Mouse (Mus musculus): ENCODE data around the gene Retreg1. TPM values are rescaled to one million over a fixed set of nuclear protein-coding genes. Genes with fewer than 3 reads are reported as not detected.
"Not testable (repeated sequence)": the region's sequence is repeated elsewhere in the genome, so short reads cannot be mapped to it uniquely, and the experiment has no call there.

The Retreg1 gene
- polyA plus RNA-seq, 1 experiment = 12.3 TPM

DNA sequence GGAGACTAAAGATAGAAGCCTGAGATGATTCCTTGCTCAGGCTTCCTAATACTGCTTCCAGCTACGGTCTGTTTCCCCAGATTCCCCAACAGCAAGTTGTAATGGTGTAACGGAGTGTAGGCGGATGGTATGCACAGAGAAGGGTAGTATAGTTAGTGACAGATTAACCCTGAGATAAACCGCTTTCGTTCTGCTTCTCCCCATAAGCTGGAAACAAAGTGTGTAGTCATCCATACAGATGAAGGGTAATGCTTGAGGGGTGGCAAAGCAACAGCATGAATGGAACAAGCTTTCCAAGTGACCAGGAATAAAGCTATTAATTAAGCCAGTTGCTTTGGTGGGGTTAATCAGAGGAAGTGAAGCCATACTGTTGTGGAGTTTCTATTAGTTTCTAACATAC, 156.6 kb downstream of the Retreg1 start:
- DNase-seq (ENCODE audit: low spot score) = not testable (repeated sequence)

- no peak for DNase-seq (ENCODE audit: low spot score)
Measured at GRCm38 (mm10) chr15:26008621-26009020, 165.6 kb downstream of the Retreg1 start.

DNA sequence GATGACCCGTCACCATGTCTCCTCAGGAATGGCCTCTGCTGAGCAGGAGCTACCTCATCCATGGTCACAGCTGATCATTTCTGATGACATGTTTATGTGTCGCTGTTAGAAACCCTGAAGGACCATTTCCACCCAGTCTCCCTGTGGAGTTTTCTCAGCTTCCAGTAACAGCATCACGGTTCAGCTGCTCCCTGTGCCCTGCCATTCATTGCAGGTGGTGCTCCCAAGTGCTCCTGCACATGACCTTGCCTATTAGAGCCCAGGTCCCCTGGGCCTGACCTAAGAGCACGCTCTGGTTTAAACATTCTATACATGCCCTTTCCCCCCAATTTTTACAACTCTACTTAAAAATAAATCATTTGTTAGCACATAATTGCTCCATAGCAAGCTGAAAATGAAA, 169.9 kb downstream of the Retreg1 start:
- no peak for DNase-seq (ENCODE audit: low spot score)

DNA sequence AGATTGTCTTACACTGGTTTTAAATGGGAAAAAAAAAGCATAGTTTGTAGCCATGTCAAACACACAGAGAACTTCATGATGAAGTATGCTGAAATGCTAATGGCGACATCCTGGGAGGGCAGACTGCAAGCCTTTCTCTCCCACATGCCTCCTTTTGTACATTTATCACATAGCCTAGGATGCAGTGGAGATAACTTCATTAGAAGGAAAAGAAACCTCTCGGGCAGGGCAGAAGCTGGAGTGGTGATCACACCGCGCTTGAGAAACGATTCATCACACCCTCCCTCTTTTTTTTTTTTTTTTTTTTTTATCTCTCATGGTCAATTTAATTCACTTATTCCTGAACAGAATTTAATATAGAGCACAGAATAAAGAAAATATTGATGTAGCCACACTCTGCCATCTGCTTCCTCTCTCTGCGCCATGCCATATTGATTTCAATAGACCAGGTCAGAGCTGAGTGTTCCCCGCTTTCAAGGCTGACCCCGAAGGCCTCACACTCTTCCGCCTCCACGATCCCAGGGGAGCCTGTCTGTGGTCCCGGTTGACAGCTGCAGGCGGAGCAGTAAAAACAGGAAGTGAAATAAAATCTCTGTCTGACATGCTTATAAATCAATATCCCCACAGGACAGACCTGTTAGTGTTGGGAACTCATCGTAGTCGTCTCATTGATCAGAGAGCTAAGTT, 173.1 kb downstream of the Retreg1 start:
- no peak for DNase-seq (ENCODE audit: low spot score)

GRCm38 (mm10) chr15:26021721-26022120, 178.7 kb downstream of the Retreg1 start:
- DNase-seq (ENCODE audit: low spot score) = no peak

GRCm38 (mm10) chr15:26022636-26023035, 179.7 kb downstream of the Retreg1 start:
- DNase-seq (ENCODE audit: low spot score) = no peak

Other genes starting within 250 kb of the Retreg1 start
- gene Myo10, start 220.7 kb upstream of the Retreg1 start, polyA plus RNA-seq (2012; rRNA removed) = 24.8 and 26.0 TPM in 2 replicates
- 24.4 and 28.1 TPM in 2 replicates for gene Zfp622, start 141.2 kb downstream of the Retreg1 start, polyA plus RNA-seq (2012; rRNA removed)